Mouse (Mus musculus) left cerebral cortex, adult 8-10 months (tissue): ENCODE results near the gene Emilin3. TPM values are rescaled to one million over a fixed set of nuclear protein-coding genes. Genes with fewer than 3 reads are reported as not detected.
"Not testable (repeated sequence)": the region's sequence is repeated elsewhere in the genome, so short reads cannot be mapped to it uniquely, and the experiment has no call there.

Experiments used
- DNase-seq, 2 experiments: peaks; one replicate each; pipeline ENCODE4 v3.0.0; 2022; ENCODE audit warnings: low spot score in 2 of 2
- total RNA-seq, 4 experiments: library from RNA; stranded (reverse); gene quantifications; 2 replicates each; pipeline ENCODE4 v1.2.4; 2022

Gene Emilin3
- under 1 TPM; 0.19 to 0.51 (median 0.32) TPM for total RNA-seq

GRCm38 (mm10) chr2:160912231-160912671 lies at the start of gene Emilin3:
Emilin3 (minus strand) TSS chr2:160912328.
- DNase-seq, result no peak

- DNase-seq, result no peak
Measured at GRCm38 (mm10) chr2:160960956-160961646, 49.0 kb upstream of the Emilin3 start.

- no peak for DNase-seq
Measured at GRCm38 (mm10) chr2:160959901-160960300, 47.8 kb upstream of the Emilin3 start.

GRCm38 (mm10) chr2:160958737-160959136 lies 46.6 kb upstream of the Emilin3 start:
- no peak for DNase-seq

GRCm38 (mm10) chr2:160957801-160958200 lies 45.7 kb upstream of the Emilin3 start:
- not testable (repeated sequence) for DNase-seq

GRCm38 (mm10) chr2:160957307-160957706 lies 45.2 kb upstream of the Emilin3 start:
- not testable (repeated sequence) for DNase-seq

GRCm38 (mm10) chr2:160955331-160955730 lies 43.2 kb upstream of the Emilin3 start:
- DNase-seq, result peak in 1 of 2 experiments; percentile 46

- no peak for DNase-seq
Measured at GRCm38 (mm10) chr2:160954541-160954940, 42.4 kb upstream of the Emilin3 start.

- DNase-seq, result no peak
Measured at GRCm38 (mm10) chr2:160953131-160953873, 41.2 kb upstream of the Emilin3 start.

- no peak for DNase-seq
Measured at GRCm38 (mm10) chr2:160951595-160951994, 39.5 kb upstream of the Emilin3 start.

GRCm38 (mm10) chr2:160942443-160942842 lies 30.3 kb upstream of the Emilin3 start:
- no peak for DNase-seq

- DNase-seq, result no peak
Measured at GRCm38 (mm10) chr2:160940930-160941709, 29.0 kb upstream of the Emilin3 start.

- no peak for DNase-seq
Measured at GRCm38 (mm10) chr2:160934451-160934850, 22.3 kb upstream of the Emilin3 start.

- no peak for DNase-seq
Measured at GRCm38 (mm10) chr2:160933890-160934289, 21.8 kb upstream of the Emilin3 start.

GRCm38 (mm10) chr2:160932981-160933380 lies 20.9 kb upstream of the Emilin3 start:
- DNase-seq, result no peak

GRCm38 (mm10) chr2:160932325-160932724 lies 20.2 kb upstream of the Emilin3 start:
- DNase-seq, result no peak

- DNase-seq, result no peak
Measured at GRCm38 (mm10) chr2:160931378-160931777, 19.2 kb upstream of the Emilin3 start.

GRCm38 (mm10) chr2:160925203-160925602 lies 13.1 kb upstream of the Emilin3 start:
- no peak for DNase-seq

GRCm38 (mm10) chr2:160921285-160921684 lies 9.2 kb upstream of the Emilin3 start:
- DNase-seq, result no peak

- no peak for DNase-seq
Measured at GRCm38 (mm10) chr2:160918930-160919215, 6.7 kb upstream of the Emilin3 start.

GRCm38 (mm10) chr2:160918154-160918929 lies 6.2 kb upstream of the Emilin3 start:
- no peak for DNase-seq
